Mouse (Mus musculus) ovary, postnatal 36 days (tissue): ENCODE measurements around the gene Pabpc1l.

Source experiments
- DNase-seq: peaks from one replicate; pipeline ENCODE4 v3.0.0; 2022; ENCODE audit warnings: low spot score, mixed read lengths

The Pabpc1l gene

GRCm38 (mm10) chr2:164025150-164025549 lies at the start of gene Pabpc1l:
Pabpc1l (plus strand) TSS chr2:164025450.
- no peak for DNase-seq

GRCm38 (mm10) chr2:163976448-163976847 lies 48.8 kb upstream of the Pabpc1l start:
- DNase-seq, result no peak

GRCm38 (mm10) chr2:163987233-163987632 lies 38.0 kb upstream of the Pabpc1l start:
- no peak for DNase-seq

GRCm38 (mm10) chr2:163992871-163993270 lies 32.4 kb upstream of the Pabpc1l start:
- no peak for DNase-seq

GRCm38 (mm10) chr2:163994654-163994976 lies 30.6 kb upstream of the Pabpc1l start, which contains the start of gene Ywhab:
Ywhab (plus strand) TSS chr2:163994960.
- DNase-seq, result no peak

GRCm38 (mm10) chr2:163994977-163995862 lies 30.0 kb upstream of the Pabpc1l start:
- DNase-seq, result peak; percentile 92

GRCm38 (mm10) chr2:163996275-163996674 lies 29.0 kb upstream of the Pabpc1l start:
- no peak for DNase-seq

- DNase-seq, result no peak
These were observed 28.4 kb upstream of the Pabpc1l start for GRCm38 (mm10) chr2:163996899-163997298.

- DNase-seq, result no peak
These were observed 26.3 kb upstream of the Pabpc1l start for GRCm38 (mm10) chr2:163998981-163999380.

GRCm38 (mm10) chr2:164002637-164003036 lies 22.6 kb upstream of the Pabpc1l start:
- no peak for DNase-seq

- no peak for DNase-seq
These were observed 20.7 kb upstream of the Pabpc1l start for GRCm38 (mm10) chr2:164004503-164004902.

- DNase-seq, result no peak
These were observed 18.3 kb upstream of the Pabpc1l start for GRCm38 (mm10) chr2:164006932-164007331.

- no peak for DNase-seq
These were observed 17.7 kb upstream of the Pabpc1l start for GRCm38 (mm10) chr2:164007547-164007946.

- DNase-seq, result no peak
These were observed 17.2 kb upstream of the Pabpc1l start for GRCm38 (mm10) chr2:164007987-164008545.

- no peak for DNase-seq
These were observed 16.0 kb upstream of the Pabpc1l start for GRCm38 (mm10) chr2:164009227-164009626.

- no peak for DNase-seq
These were observed 14.8 kb upstream of the Pabpc1l start for GRCm38 (mm10) chr2:164010496-164010895.

- no peak for DNase-seq
These were observed 14.3 kb upstream of the Pabpc1l start for GRCm38 (mm10) chr2:164010944-164011343.

GRCm38 (mm10) chr2:164015304-164015703 lies 9.9 kb upstream of the Pabpc1l start:
- no peak for DNase-seq

GRCm38 (mm10) chr2:164018910-164019309 lies 6.3 kb upstream of the Pabpc1l start:
- no peak for DNase-seq

GRCm38 (mm10) chr2:164019943-164020342 lies 5.3 kb upstream of the Pabpc1l start:
- no peak for DNase-seq

- DNase-seq, result no peak
These were observed 3.1 kb upstream of the Pabpc1l start for GRCm38 (mm10) chr2:164022104-164022503.

GRCm38 (mm10) chr2:164031147-164031546 lies 5.9 kb downstream of the Pabpc1l start:
- no peak for DNase-seq

GRCm38 (mm10) chr2:164032973-164033372 lies 7.7 kb downstream of the Pabpc1l start:
- DNase-seq, result no peak
